Mouse (Mus musculus): Measurements from ENCODE around the gene Zc3h15. TPM values are rescaled to one million over a fixed set of nuclear protein-coding genes. Genes with fewer than 3 reads are reported as not detected.
"Not testable (repeated sequence)": the region's sequence is repeated elsewhere in the genome, so short reads cannot be mapped to it uniquely, and the experiment has no call there.

Gene Zc3h15
- total RNA-seq, 2 experiments from 2014 or later = 143 to 148 TPM

- no peak for TF ChIP-seq CTCF (IDR thresholded peaks at IDR 0.05)
- Histone ChIP-seq H3K4me3 (no peak overlapping the region), H3K27ac (no peak overlapping the region)
- DNase-seq (ENCODE audit: extremely low spot score in 1 of 2, low spot score in 2 of 2) = no peak
- intact Hi-C loops (cut with DNase I) = no loop called here
These were observed 4.7 kb downstream of the Zc3h15 start for GRCm38 (mm10) chr2:83648916-83649315.

GRCm38 (mm10) chr2:83652606-83653005 is 8.4 kb downstream of the Zc3h15 start:
- DNase-seq (ENCODE audit: extremely low spot score in 1 of 2, low spot score in 2 of 2) = no peak
- no peak for TF ChIP-seq CTCF (IDR thresholded peaks at IDR 0.05)
- intact Hi-C loops (cut with DNase I) = no loop called here

GRCm38 (mm10) chr2:83659279-83659678 is 15.0 kb downstream of the Zc3h15 start:
- no peak overlapping the region for H3K27ac ChIP-seq
- TF ChIP-seq CTCF (IDR thresholded peaks at IDR 0.05) = no peak
- H3K4me3 ChIP-seq = no peak overlapping the region
- no peak for DNase-seq (ENCODE audit: extremely low spot score in 1 of 2, low spot score in 2 of 2)
- intact Hi-C loops (cut with DNase I) = no loop called here

More at GRCm38 (mm10) chr2:83652606-83653005, 8.4 kb downstream of the Zc3h15 start:
- H3K27ac ChIP-seq = no peak overlapping the region
- H3K4me3 ChIP-seq = no peak overlapping the region

- intact Hi-C loops (cut with DNase I) = loop anchor here (1.0 kb wide), 1 partner anchor 111 kb away; no protein-coding TSS in a partner anchor
- H3K27ac ChIP-seq = no peak overlapping the region
- TF ChIP-seq CTCF (IDR thresholded peaks at IDR 0.05) = peak; percentile 38
- no peak overlapping the region for H3K4me3 ChIP-seq
- DNase-seq (ENCODE audit: extremely low spot score in 1 of 2, low spot score in 2 of 2) = no peak
These were observed 15.9 kb downstream of the Zc3h15 start for GRCm38 (mm10) chr2:83660114-83660513.

GRCm38 (mm10) chr2:83661351-83661750 is 17.1 kb downstream of the Zc3h15 start:
- DNase-seq (ENCODE audit: extremely low spot score in 1 of 2, low spot score in 2 of 2) = no peak
- Histone ChIP-seq H3K4me3 (no peak overlapping the region), H3K27ac (no peak overlapping the region)
- no peak for TF ChIP-seq CTCF (IDR thresholded peaks at IDR 0.05)
- intact Hi-C loops (cut with DNase I) = no loop called here

- not testable (repeated sequence) for H3K4me3 ChIP-seq; H3K27ac ChIP-seq; DNase-seq (ENCODE audit: extremely low spot score in 1 of 2, low spot score in 2 of 2)
- peak; percentile 50 for TF ChIP-seq CTCF (IDR thresholded peaks at IDR 0.05)
- intact Hi-C loops (cut with DNase I) = loop anchor here (1.0 to 5.0 kb wide), 2 partner anchors 62 to 106 kb away; no protein-coding TSS in a partner anchor
These were observed 20.8 kb downstream of the Zc3h15 start for GRCm38 (mm10) chr2:83665051-83665450.

GRCm38 (mm10) chr2:83667430-83667829 is 23.2 kb downstream of the Zc3h15 start:
- DNase-seq (ENCODE audit: extremely low spot score in 1 of 2, low spot score in 2 of 2) = no peak
- no peak overlapping the region for H3K27ac ChIP-seq
- intact Hi-C loops (cut with DNase I) = loop anchor here (5.0 kb wide), 1 partner anchor 60 kb away; no protein-coding TSS in a partner anchor
- TF ChIP-seq CTCF (IDR thresholded peaks at IDR 0.05) = no peak
- no peak overlapping the region for H3K4me3 ChIP-seq

- intact Hi-C loops (cut with DNase I) = loop anchor here (5.0 kb wide), 1 partner anchor 59 kb away; no protein-coding TSS in a partner anchor
- no peak overlapping the region for H3K4me3 ChIP-seq
- no peak for TF ChIP-seq CTCF (IDR thresholded peaks at IDR 0.05)
- no peak for DNase-seq (ENCODE audit: extremely low spot score in 1 of 2, low spot score in 2 of 2)
- H3K27ac ChIP-seq = no peak overlapping the region
These were observed 23.8 kb downstream of the Zc3h15 start for GRCm38 (mm10) chr2:83668052-83668451.

GRCm38 (mm10) chr2:83669988-83670387 is 25.8 kb downstream of the Zc3h15 start:
- peak; percentile 4 for TF ChIP-seq CTCF (IDR thresholded peaks at IDR 0.05)
- H3K27ac ChIP-seq = no peak overlapping the region
- intact Hi-C loops (cut with DNase I) = loop anchor here (5.0 kb wide), 1 partner anchor 57 kb away; no protein-coding TSS in a partner anchor
- H3K4me3 ChIP-seq = no peak overlapping the region
- DNase-seq (ENCODE audit: extremely low spot score in 1 of 2, low spot score in 2 of 2) = no peak

GRCm38 (mm10) chr2:83671843-83672242 is 27.6 kb downstream of the Zc3h15 start:
- H3K27ac ChIP-seq = no peak overlapping the region
- no peak for TF ChIP-seq CTCF (IDR thresholded peaks at IDR 0.05)
- no peak for DNase-seq (ENCODE audit: extremely low spot score in 1 of 2, low spot score in 2 of 2)
- intact Hi-C loops (cut with DNase I) = no loop called here
- H3K4me3 ChIP-seq = no peak overlapping the region

GRCm38 (mm10) chr2:83673067-83673466 is 28.8 kb downstream of the Zc3h15 start:
- no peak for DNase-seq (ENCODE audit: extremely low spot score in 1 of 2, low spot score in 2 of 2)
- no peak overlapping the region for H3K4me3 ChIP-seq
- H3K27ac ChIP-seq = no peak overlapping the region
- no peak for TF ChIP-seq CTCF (IDR thresholded peaks at IDR 0.05)
- intact Hi-C loops (cut with DNase I) = no loop called here

GRCm38 (mm10) chr2:83673843-83674242 is 29.6 kb downstream of the Zc3h15 start:
- intact Hi-C loops (cut with DNase I) = no loop called here
- DNase-seq (ENCODE audit: extremely low spot score in 1 of 2, low spot score in 2 of 2) = no peak
- Histone ChIP-seq H3K27ac (no peak overlapping the region), H3K4me3 (no peak overlapping the region)
- no peak for TF ChIP-seq CTCF (IDR thresholded peaks at IDR 0.05)

- DNase-seq (ENCODE audit: extremely low spot score in 1 of 2, low spot score in 2 of 2) = no peak
- Histone ChIP-seq H3K27ac (no peak overlapping the region), H3K4me3 (no peak overlapping the region)
- no peak for TF ChIP-seq CTCF (IDR thresholded peaks at IDR 0.05)
- intact Hi-C loops (cut with DNase I) = no loop called here
These were observed 30.2 kb downstream of the Zc3h15 start for GRCm38 (mm10) chr2:83674421-83674820.
